Mouse (Mus musculus) liver, embryonic 13.5 days (tissue): ENCODE measurements around the gene Vmn1r130. TPM values are rescaled to one million over a fixed set of nuclear protein-coding genes. Genes with fewer than 3 reads are reported as not detected.
"Not testable (repeated sequence)": the region's sequence is repeated elsewhere in the genome, so short reads cannot be mapped to it uniquely, and the experiment has no call there.

Experiments used
- ATAC-seq: fragments of 200-750 bp; cut with Nextera tagmentation; 2 replicates; pipeline ENCODE4 v1.8.0; 2017; ENCODE audit warnings: low read depth, mild to moderate bottlenecking, moderate number of reproducible peaks, moderate library complexity
- DNase-seq: peaks from one replicate; pipeline ENCODE4 v3.0.0; 2022
- H3K27ac ChIP-seq: fragments of 300-500 bp; sonication (generic); 2 replicates; pipeline ENCODE4 v1.5.1; 2015; ENCODE audit warnings: moderate library complexity, mild to moderate bottlenecking, inconsistent platforms
- H3K27me3 ChIP-seq: fragments of 300-500 bp; sonication (generic); 2 replicates; pipeline ENCODE4 v1.6.1; 2015; ENCODE audit warnings: mild to moderate bottlenecking, inconsistent platforms
- H3K36me3 ChIP-seq: fragments of 300-500 bp; sonication (generic); 2 replicates; pipeline ENCODE4 v1.6.1; 2015; ENCODE audit warnings: mild to moderate bottlenecking, inconsistent platforms
- H3K4me1 ChIP-seq: fragments of 300-500 bp; sonication (generic); replicated peaks from 2 replicates; pipeline ENCODE4 v1.6.1; 2015; ENCODE audit warnings: inconsistent platforms
- H3K4me2 ChIP-seq: fragments of 300-500 bp; sonication (generic); 2 replicates; pipeline ENCODE4 v1.6.1; 2015; ENCODE audit warnings: inconsistent platforms, mild to moderate bottlenecking, moderate library complexity
- H3K4me3 ChIP-seq: fragments of 300-500 bp; sonication (generic); replicated peaks from 2 replicates; pipeline ENCODE4 v1.5.1; 2015; ENCODE audit warnings: mild to moderate bottlenecking, inconsistent platforms
- H3K9ac ChIP-seq: fragments of 300-500 bp; sonication (generic); 2 replicates; pipeline ENCODE4 v1.6.1; 2015; ENCODE audit warnings: mild to moderate bottlenecking, inconsistent platforms
- H3K9me3 ChIP-seq: fragments of 300-500 bp; sonication (generic); replicated peaks from 2 replicates; pipeline ENCODE4 v1.6.1; 2016; ENCODE audit warnings: inconsistent platforms
- WGBS: fragments of 180-500 bp; shearing (Covaris S2); methylation state at CpG from one replicate; pipeline ENCODE4 v1.1.7; 2015; ENCODE audit not compliant: insufficient replicate concordance; 5-methylcytosine and 5-hydroxymethylcytosine counted together
- polyA plus RNA-seq: library from polyadenylated mRNA; unstranded; fragments of >200 nt; fragmentation: Nextera tagmentation; extraction: Ambion mirVana; gene quantifications from 2 replicates; pipeline ENCODE4 v1.2.1, GENCODE M21; 2015

Vmn1r130 gene
- not detected in 2 replicates for polyA plus RNA-seq

DNA sequence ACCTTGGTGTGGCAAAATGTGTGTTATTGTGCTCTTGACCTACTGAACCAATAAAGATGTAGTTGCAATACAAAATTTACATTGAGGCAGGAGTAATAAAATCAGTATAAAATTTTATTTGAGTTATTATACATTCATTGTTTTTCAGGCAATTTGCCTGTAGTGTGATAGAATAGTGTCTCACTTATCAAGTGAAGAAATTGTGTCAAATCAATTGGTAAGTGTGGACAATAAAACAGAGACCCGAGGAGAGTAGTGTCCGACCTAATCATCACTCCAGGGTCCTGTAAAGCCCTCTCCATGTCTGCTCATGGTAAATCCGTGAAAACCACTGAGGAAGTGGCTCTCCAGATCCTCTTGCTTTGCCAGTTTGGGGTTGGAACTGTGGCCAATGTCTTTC is at the start of gene Vmn1r130:
Gene Vmn1r130 (plus strand): TSS at position 301 of the 400 bp plus-strand sequence.
- not testable (repeated sequence) for H3K9ac ChIP-seq, H3K36me3 ChIP-seq, H3K27ac ChIP-seq, DNase-seq, H3K9me3 ChIP-seq, H3K27me3 ChIP-seq, H3K4me2 ChIP-seq, ATAC-seq, H3K4me3 ChIP-seq, H3K4me1 ChIP-seq
- WGBS, result no CpG with 5 or more reads among the region's 3 CpGs

DNA sequence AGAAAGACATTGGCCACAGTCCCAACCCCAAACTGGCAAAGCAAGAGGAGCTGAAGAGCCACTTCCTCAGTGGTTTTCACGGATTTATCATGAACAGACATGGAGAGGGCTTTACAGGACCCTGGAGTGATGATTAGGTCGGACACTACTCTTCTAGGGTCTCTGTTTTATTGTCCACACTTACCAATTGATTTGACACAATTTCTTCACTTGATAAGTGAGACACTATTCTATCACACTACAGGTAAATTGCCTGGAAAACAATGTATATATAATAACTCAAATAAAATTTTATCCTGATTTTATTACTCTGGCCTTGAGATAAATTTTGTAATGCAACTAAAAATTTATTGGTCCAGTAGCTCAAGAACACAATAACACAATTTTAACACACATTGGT is 34.4 kb downstream of the Vmn1r130 start, which contains the start of gene Vmn1r131:
Gene Vmn1r131 (minus strand): TSS at position 101 of the 400 bp plus-strand sequence.
- DNase-seq, H3K27me3 ChIP-seq, H3K36me3 ChIP-seq, H3K4me3 ChIP-seq, H3K9ac ChIP-seq, H3K4me1 ChIP-seq, H3K27ac ChIP-seq, H3K4me2 ChIP-seq, ATAC-seq, H3K9me3 ChIP-seq: not testable (repeated sequence)
- WGBS, result no CpG with 5 or more reads among the region's 2 CpGs

Other genes with a start within 250 kb of the Vmn1r130 start
- not detected in 2 replicates for gene Vmn1r125, start 239.6 kb upstream of the Vmn1r130 start, polyA plus RNA-seq
- gene Vmn1r126, start 210.3 kb upstream of the Vmn1r130 start, polyA plus RNA-seq, result not detected in 2 replicates
- not detected in 2 replicates for gene Vmn1r127, start 191.9 kb upstream of the Vmn1r130 start, polyA plus RNA-seq
- gene Vmn1r128, start 162.4 kb upstream of the Vmn1r130 start, polyA plus RNA-seq, result not detected in 2 replicates
- gene Vmn1r129, start 150.5 kb upstream of the Vmn1r130 start, polyA plus RNA-seq, result not detected in 2 replicates
- not detected in 2 replicates for gene Gm6882, start 79.0 kb upstream of the Vmn1r130 start, polyA plus RNA-seq
- not detected in 2 replicates for gene Vmn1r131, start 34.3 kb downstream of the Vmn1r130 start, polyA plus RNA-seq
- not detected in 2 replicates for gene Vmn1r132, start 102.3 kb downstream of the Vmn1r130 start, polyA plus RNA-seq
- not detected in 2 replicates for gene Gm4175, start 249.7 kb downstream of the Vmn1r130 start, polyA plus RNA-seq